ENCODE assay signal across 22 mouse cellular contexts in genomic region chr14:112142668-112143067, GRCm38 (mm10).
A peak's percentile ranks its signal among the peaks of the same experiment; 100 is the strongest.
DNase-seq lines count a peak whose midpoint lies in the region; ATAC-seq and TF ChIP-seq lines count a peak whose summit lies in the region.
"Had no signal": no experiment of that assay in that cellular context is flagged by ENCODE, and none has a peak within 500 bp of the region (broad histone marks: within the 10 kb centered on the region; RNA-seq: fewer than 3 reads in every experiment).

No protein-coding gene starts in this region.

- H3K9me3 ChIP-seq in forebrain, embryonic 11.5 days (ENCODE audit: control insufficient read depth, low read length), result no peaks in the 10 kb centered on the region
- H3K9me3 ChIP-seq in forebrain, postnatal 0 days (ENCODE audit: low read length), result no peaks in the 10 kb centered on the region
- no peaks in the 10 kb centered on the region for H3K9me3 ChIP-seq in midbrain, embryonic 12.5 days
- no peaks in the 10 kb centered on the region for H3K9me3 ChIP-seq in midbrain, embryonic 15.5 days
- H3K9me3 ChIP-seq in neural tube, embryonic 12.5 days, result no peaks in the 10 kb centered on the region
- H3K9me3 ChIP-seq: embryonic facial prominence, embryonic 13.5 days; embryonic facial prominence, embryonic 15.5 days; forebrain, embryonic 10.5 days; forebrain, embryonic 13.5 days; forebrain, embryonic 15.5 days had no signal

- no peak for DNase-seq in forebrain, embryonic 11.5 days (ENCODE audit: low spot score)
- DNase-seq in forebrain, postnatal 0 days, result no peak
- no peak for DNase-seq in neural tube, embryonic 10.5 days (ENCODE audit: extremely low spot score, low spot score)
- DNase-seq: adrenal gland, adult 2 months; adrenal gland, postnatal 10 days; adrenal gland, postnatal 25 days; cerebellum, adult 11 months; cerebellum, adult 18-20 months; cerebellum, adult 8-10 months; cerebellum, adult 9-11 months; cerebellum, postnatal 14 days; cerebellum, postnatal 36 days; embryo, embryonic 11 days had no signal

- no peak overlapping the region for H3K4me2 ChIP-seq in forebrain, embryonic 11.5 days (ENCODE audit: low read depth, low read length, severe bottlenecking)
- no peak overlapping the region for H3K4me2 ChIP-seq in forebrain, postnatal 0 days (ENCODE audit: low read depth)
- H3K4me2 ChIP-seq in midbrain, embryonic 12.5 days (replicated peaks), result no peak overlapping the region
- no peak overlapping the region for H3K4me2 ChIP-seq in midbrain, embryonic 15.5 days
- no peak overlapping the region for H3K4me2 ChIP-seq in neural tube, embryonic 12.5 days (replicated peaks)
- H3K4me2 ChIP-seq: embryonic facial prominence, embryonic 13.5 days; embryonic facial prominence, embryonic 15.5 days; forebrain, embryonic 13.5 days; forebrain, embryonic 15.5 days had no signal

- no peaks in the 10 kb centered on the region for H3K36me3 ChIP-seq in forebrain, embryonic 11.5 days (ENCODE audit: control insufficient read depth, insufficient read depth, low read length)
- H3K36me3 ChIP-seq in forebrain, postnatal 0 days (ENCODE audit: insufficient read depth), result no peaks in the 10 kb centered on the region
- no peaks in the 10 kb centered on the region for H3K36me3 ChIP-seq in midbrain, embryonic 12.5 days
- H3K36me3 ChIP-seq in midbrain, embryonic 15.5 days (replicated peaks), result no peaks in the 10 kb centered on the region
- no peaks in the 10 kb centered on the region for H3K36me3 ChIP-seq in neural tube, embryonic 12.5 days
- H3K36me3 ChIP-seq: embryonic facial prominence, embryonic 13.5 days; embryonic facial prominence, embryonic 15.5 days; forebrain, embryonic 10.5 days; forebrain, embryonic 15.5 days had no signal

- H3K27me3 ChIP-seq in forebrain, embryonic 11.5 days (ENCODE audit: control insufficient read depth, insufficient read depth, low read length), result no peaks in the 10 kb centered on the region
- no peaks in the 10 kb centered on the region for H3K27me3 ChIP-seq in forebrain, postnatal 0 days (ENCODE audit: insufficient read depth, low read length)
- no peaks in the 10 kb centered on the region for H3K27me3 ChIP-seq in midbrain, embryonic 12.5 days
- no peaks in the 10 kb centered on the region for H3K27me3 ChIP-seq in midbrain, embryonic 15.5 days (replicated peaks)
- H3K27me3 ChIP-seq in neural tube, embryonic 12.5 days (replicated peaks), result no peaks in the 10 kb centered on the region
- H3K27me3 ChIP-seq: embryonic facial prominence, embryonic 13.5 days; embryonic facial prominence, embryonic 15.5 days; forebrain, embryonic 13.5 days; forebrain, embryonic 15.5 days had no signal

- H3K27ac ChIP-seq in forebrain, embryonic 11.5 days (ENCODE audit: low read depth, low read length), result no peak overlapping the region
- H3K27ac ChIP-seq in forebrain, postnatal 0 days (ENCODE audit: low read depth, low read length), result no peak overlapping the region
- H3K27ac ChIP-seq in midbrain, embryonic 12.5 days (replicated peaks), result no peak overlapping the region
- no peak overlapping the region for H3K27ac ChIP-seq in midbrain, embryonic 15.5 days
- H3K27ac ChIP-seq in neural tube, embryonic 12.5 days, result no peak overlapping the region
- H3K27ac ChIP-seq: embryonic facial prominence, embryonic 13.5 days; embryonic facial prominence, embryonic 15.5 days; forebrain, embryonic 10.5 days; forebrain, embryonic 13.5 days; forebrain, embryonic 15.5 days had no signal

- TF ChIP-seq CTCF in forebrain, postnatal 0 days (IDR thresholded peaks at IDR 0.05; ENCODE audit: low read depth), result no peak

- WGBS in forebrain, embryonic 11.5 days, result 85% methylated on average over 4 of the region's 4 CpGs
- 88% methylated on average over 4 of the region's 4 CpGs for WGBS in forebrain, postnatal 0 days
- 86% methylated on average over 4 of the region's 4 CpGs for WGBS in midbrain, embryonic 12.5 days
- WGBS in midbrain, embryonic 15.5 days, result 83% methylated on average over 4 of the region's 4 CpGs
- WGBS in neural tube, embryonic 12.5 days, result 92% methylated on average over 4 of the region's 4 CpGs

- H3K4me3 ChIP-seq in forebrain, embryonic 11.5 days (ENCODE audit: low read depth, low read length), result no peak overlapping the region
- H3K4me3 ChIP-seq in forebrain, postnatal 0 days (ENCODE audit: low read depth, low read length), result no peak overlapping the region
- no peak overlapping the region for H3K4me3 ChIP-seq in midbrain, embryonic 12.5 days
- H3K4me3 ChIP-seq in midbrain, embryonic 15.5 days, result no peak overlapping the region
- H3K4me3 ChIP-seq in neural tube, embryonic 12.5 days, result no peak overlapping the region
- H3K4me3 ChIP-seq: embryonic facial prominence, embryonic 13.5 days; embryonic facial prominence, embryonic 15.5 days; erythroblast, embryonic 14.5 days; forebrain, embryonic 10.5 days; forebrain, embryonic 13.5 days; forebrain, embryonic 15.5 days had no signal

- H3K4me1 ChIP-seq in forebrain, embryonic 11.5 days (replicated peaks; ENCODE audit: control insufficient read depth, insufficient read depth, low read length), result no peaks in the 10 kb centered on the region
- no peaks in the 10 kb centered on the region for H3K4me1 ChIP-seq in forebrain, postnatal 0 days (ENCODE audit: insufficient read depth)
- H3K4me1 ChIP-seq in midbrain, embryonic 12.5 days, result no peaks in the 10 kb centered on the region
- H3K4me1 ChIP-seq in midbrain, embryonic 15.5 days, result no peaks in the 10 kb centered on the region
- no peaks in the 10 kb centered on the region for H3K4me1 ChIP-seq in neural tube, embryonic 12.5 days
- H3K4me1 ChIP-seq: embryonic facial prominence, embryonic 13.5 days; embryonic facial prominence, embryonic 15.5 days; forebrain, embryonic 10.5 days; forebrain, embryonic 13.5 days; forebrain, embryonic 15.5 days had no signal

- ATAC-seq in forebrain, embryonic 11.5 days (replicated peaks; ENCODE audit: low FRiP score), result 0 out of 2 replicates have a peak, but pooled peaks have one; percentile 44
- ATAC-seq in forebrain, postnatal 0 days, result no peak
- 0 out of 2 replicates have a peak, but pooled peaks have one; percentile 65 for ATAC-seq in midbrain, embryonic 12.5 days (ENCODE audit: low FRiP score, low read depth)
- ATAC-seq in midbrain, embryonic 15.5 days (replicated peaks), result no peak
- ATAC-seq in neural tube, embryonic 12.5 days (ENCODE audit: low FRiP score, low read depth), result 0 out of 2 replicates have a peak, but pooled peaks have one; percentile 41
- ATAC-seq: forebrain, embryonic 13.5 days; forebrain, embryonic 15.5 days had no signal

- H3K9ac ChIP-seq in forebrain, embryonic 11.5 days (ENCODE audit: low read length), result no peak overlapping the region
- no peak overlapping the region for H3K9ac ChIP-seq in forebrain, postnatal 0 days
- no peak overlapping the region for H3K9ac ChIP-seq in midbrain, embryonic 12.5 days (replicated peaks)
- H3K9ac ChIP-seq in midbrain, embryonic 15.5 days, result no peak overlapping the region
- no peak overlapping the region for H3K9ac ChIP-seq in neural tube, embryonic 12.5 days
- H3K9ac ChIP-seq: embryonic facial prominence, embryonic 13.5 days; embryonic facial prominence, embryonic 15.5 days; forebrain, embryonic 13.5 days; forebrain, embryonic 15.5 days had no signal

Comparison
In these comparisons a context has a peak if more than half of its experiments do, and no peak if none do; other contexts are left out.
1. ATAC-seq: peak in forebrain, embryonic 11.5 days (single experiment), midbrain, embryonic 12.5 days (single experiment) and neural tube, embryonic 12.5 days (single experiment); none in forebrain, postnatal 0 days (single experiment) and midbrain, embryonic 15.5 days (single experiment).